Mouse (Mus musculus) layer of hippocampus, postnatal 10 days (tissue): ENCODE data around the gene Acvrl1. TPM values are rescaled to one million over a fixed set of nuclear protein-coding genes. Genes with fewer than 3 reads are reported as not detected.

ENCODE experiments used
- DNase-seq, 2 experiments: peaks; one replicate each; pipeline ENCODE4 v3.0.0; 2021; ENCODE audit warnings: low spot score in 2 of 2
- total RNA-seq, 2 experiments: library from RNA; stranded (reverse); gene quantifications; 2 replicates each; pipeline ENCODE4 v1.2.3; 2021

Acvrl1 gene
- total RNA-seq, 2 experiments from 2014 or later: 9.0 to 9.8 TPM

DNA sequence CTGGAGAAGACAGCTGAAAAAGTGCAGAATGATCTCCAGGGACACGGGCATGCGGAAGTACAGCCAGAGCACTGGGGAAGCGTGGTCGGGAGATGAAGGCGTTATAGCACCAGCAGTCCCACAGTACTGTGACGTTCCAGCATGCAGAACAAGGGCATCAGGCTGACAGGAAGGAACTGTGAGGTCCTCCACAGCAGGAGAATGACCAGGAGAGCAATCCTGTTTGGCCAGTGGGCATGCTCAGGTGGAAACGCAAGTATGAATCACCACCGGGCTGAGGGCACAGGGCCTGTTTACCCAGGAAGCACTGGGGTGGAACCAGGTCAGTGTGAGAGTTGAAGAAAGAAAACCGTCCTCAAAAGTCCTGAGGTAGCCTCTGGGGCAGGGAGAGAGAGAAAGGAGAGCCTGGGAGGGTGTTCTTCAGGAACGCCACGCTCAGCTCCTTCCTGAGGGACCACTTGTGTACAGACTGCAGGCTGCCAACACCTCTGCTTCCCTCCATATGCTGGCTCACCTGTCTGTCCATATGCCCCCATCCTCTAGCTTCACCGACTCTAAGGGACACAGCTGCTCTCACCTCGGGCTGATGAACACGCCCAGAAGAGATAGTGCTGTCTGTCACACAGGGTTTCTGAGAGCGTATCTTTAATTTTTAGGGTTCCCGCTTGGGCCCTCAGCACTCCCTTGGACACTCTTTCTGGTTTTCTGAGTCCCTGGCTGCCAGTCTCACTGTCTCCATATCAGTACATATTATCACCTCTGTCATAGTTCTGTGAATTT, 37.5 kb downstream of the Acvrl1 start:
- DNase-seq: no peak

DNA sequence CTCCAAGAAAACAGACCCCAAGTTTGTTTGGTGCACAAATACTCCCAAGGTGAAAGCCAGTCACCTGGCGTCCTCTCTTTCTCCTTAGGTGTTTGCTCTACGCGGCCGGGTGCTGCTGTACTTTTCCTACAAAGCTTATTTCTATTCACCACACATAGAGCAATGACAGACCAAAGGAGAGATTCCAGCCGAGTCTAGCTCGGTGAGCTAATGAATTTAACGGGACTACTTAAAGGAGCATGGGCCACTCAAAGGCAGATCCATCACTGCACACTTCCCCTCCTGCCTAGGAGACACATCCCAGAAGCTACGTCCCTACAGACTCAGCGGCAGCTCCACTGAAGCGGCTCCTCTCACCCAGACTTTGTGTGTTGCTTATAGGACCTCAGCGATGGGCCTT, 39.2 kb downstream of the Acvrl1 start:
- DNase-seq: no peak

DNA sequence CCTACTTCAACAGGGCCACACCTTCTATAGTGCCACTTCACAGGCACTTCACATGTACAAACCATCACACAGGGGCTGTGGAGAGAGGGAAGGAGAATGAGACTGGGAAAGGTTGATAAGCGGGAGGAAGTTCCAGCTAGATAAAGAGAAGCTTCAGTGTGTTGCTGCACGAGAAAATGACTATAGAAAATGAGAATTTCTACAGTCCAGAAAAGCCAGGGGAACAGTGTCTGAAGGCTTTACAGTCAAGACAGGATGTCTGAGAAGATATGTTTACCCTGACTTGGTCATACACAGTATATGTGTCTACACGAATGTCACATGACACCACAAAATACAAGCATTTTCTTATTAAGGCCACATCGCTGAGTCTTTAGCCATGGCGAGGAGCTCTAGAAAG, 41.6 kb downstream of the Acvrl1 start:
- no peak for DNase-seq

DNA sequence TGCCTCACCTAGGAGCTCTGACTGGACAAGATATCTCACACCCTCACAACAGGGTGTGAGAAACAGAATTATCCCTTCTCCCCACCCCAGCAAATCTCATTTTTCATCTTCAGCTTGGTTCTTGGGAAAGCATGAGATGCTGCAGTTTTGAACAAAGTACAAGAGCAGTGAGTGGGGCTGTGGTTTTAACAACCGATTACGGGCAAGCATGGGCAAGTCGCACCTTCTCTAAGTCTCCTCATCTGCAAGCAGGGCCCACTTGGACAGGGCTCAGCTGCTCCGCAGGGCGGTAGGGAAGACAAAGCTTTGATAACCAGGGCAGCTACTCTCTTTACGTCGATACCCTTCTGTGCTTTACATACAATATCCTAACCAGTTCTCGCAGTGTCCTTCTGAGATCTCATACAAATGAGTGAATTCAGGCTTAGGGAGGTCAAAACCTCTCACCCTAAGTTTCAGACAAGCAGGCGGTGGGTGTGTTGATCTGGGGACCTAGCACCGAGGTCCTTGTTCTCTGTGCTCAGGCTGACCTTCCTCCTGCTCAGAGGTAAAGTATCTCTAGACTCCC, 42.2 kb downstream of the Acvrl1 start:
- DNase-seq: no peak

DNA sequence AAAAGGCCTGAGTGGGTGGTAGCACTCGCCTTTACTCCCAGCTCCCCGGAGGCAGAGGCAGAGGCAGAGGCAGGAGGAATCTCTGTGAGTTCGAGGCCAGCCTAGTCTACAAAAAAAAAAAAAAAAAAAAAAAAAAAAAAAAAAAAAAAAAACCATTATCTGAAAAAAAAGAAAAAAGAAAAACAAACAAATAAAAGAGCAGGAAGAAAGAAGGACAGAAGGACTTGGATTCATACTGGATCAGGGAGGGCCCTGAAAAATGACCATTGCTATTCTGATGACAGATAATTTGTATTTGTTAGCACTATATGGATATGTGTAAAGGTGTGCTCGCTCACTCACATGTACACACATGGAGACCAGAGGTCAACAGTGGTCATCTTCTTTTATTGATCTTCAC, 43.0 kb downstream of the Acvrl1 start:
- DNase-seq: no peak

DNA sequence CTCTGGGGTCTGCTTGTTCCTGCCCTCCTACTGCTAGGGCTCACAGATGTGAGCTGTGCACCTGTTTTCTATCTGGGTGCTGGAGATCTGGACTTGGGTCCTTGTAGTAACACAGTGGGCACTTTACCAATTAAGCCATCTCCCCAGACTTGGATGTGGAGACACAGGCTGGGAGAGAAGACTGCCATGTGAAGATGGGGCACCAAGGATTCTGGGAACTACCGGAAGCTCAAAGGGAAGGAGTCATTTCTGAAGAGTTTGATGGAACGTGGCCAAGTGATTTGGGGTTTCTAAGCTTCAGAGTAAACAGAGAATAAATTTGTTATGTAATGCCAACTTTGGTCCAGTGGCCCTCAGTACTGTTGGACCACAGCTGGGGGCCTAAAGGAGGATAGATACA, 43.7 kb downstream of the Acvrl1 start:
- DNase-seq: no peak

DNA sequence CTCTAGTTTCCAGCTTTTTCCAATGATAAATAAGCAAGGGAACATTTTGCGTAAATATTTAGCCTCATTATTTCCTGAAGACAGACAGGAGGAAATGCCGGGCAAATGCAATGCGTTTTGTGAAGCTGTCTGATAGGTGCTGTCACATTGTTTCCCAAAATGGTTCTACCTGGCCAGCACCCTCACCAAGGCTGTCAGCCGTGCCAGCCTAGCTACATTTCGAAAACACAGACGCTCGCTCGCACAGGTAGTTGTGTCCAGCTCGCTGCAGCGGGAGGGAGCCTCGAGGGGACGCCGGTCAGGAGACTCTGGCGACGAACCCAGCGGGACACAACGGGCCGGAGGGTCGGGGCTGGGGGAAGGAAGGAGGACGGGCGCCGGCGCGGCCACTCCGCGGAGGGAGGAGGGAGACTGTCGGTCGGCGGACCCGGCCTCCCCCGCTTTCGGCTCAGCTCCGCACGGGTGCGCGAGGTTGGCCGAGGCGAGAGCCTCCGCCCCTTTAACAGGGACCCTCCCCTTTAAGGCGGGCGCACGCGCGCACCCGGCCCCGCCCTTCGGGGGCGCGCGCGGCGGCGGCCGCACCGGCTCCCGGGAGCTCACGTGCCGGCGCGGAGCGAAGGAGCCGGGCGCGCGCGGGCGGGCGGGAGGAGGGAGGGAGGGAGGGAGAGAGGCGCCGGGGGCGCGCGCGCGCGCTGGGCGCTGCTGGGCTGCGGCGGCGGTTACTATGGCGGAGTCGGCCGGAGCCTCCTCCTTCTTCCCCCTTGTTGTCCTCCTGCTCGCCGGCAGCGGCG, 45.3 kb downstream of the Acvrl1 start, which contains the start of gene Acvr1b:
Gene Acvr1b (plus strand): TSS at position 647 of the 791 bp plus-strand sequence.
- peak; percentile 83 to 91 for DNase-seq

DNA sequence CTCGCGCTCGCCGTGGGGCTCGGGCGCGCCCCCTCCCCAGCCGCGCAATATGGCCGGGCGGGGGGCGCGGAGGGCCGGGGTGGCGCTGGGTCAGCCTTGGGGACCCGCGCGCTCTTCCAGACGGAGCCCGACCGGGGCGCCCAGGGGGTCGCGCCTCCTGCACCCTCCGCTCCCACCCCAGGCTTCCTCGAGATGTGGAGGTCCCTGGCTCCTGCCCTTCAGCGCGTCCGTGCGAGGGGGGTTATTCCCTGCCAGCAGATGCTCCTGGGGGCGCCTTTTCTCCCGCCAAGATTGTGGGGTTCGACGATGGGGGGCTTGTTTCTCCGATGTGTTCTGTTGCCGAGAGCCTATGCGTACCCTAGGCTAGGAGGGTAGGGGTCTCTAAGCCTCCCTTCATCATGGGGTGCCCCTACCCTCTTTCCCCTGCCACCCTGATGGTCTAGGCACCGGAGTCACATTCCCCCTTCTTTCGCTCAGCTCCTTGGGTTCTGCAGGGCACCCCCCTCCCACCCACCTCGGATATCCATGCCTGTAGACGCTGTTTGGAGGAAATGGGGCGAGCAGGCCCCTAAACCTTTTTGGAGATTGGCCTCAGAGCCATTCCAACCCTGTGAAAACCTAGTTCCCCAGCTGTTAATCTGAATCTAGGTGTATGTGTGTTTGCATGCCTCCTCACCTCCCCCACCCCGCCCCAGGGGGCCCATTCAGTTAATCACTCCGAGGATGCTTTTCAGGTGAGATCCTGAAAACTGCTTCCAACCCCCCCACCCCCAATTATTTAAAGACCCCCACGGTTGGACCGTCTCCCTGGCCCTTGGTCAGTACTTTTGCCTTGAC, 46.2 kb downstream of the Acvrl1 start:
- peak in 1 of 2 experiments; percentile 48 for DNase-seq

DNA sequence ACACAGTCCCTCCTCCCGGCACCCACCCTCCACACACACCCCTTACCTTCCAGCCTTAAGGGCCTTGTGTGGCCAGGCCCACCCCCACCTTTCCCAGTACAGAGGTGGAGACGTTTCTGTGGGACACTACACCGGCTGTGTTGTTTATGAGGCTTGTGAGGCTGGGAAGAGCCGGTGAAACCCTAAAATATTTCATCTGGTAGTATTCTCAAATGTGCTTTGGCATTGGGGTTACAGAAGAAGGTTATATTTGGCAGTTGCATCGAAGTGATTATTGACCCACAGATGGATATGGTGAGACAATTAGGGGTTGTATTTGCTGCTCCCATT, 46.8 kb downstream of the Acvrl1 start:
- DNase-seq: no peak

DNA sequence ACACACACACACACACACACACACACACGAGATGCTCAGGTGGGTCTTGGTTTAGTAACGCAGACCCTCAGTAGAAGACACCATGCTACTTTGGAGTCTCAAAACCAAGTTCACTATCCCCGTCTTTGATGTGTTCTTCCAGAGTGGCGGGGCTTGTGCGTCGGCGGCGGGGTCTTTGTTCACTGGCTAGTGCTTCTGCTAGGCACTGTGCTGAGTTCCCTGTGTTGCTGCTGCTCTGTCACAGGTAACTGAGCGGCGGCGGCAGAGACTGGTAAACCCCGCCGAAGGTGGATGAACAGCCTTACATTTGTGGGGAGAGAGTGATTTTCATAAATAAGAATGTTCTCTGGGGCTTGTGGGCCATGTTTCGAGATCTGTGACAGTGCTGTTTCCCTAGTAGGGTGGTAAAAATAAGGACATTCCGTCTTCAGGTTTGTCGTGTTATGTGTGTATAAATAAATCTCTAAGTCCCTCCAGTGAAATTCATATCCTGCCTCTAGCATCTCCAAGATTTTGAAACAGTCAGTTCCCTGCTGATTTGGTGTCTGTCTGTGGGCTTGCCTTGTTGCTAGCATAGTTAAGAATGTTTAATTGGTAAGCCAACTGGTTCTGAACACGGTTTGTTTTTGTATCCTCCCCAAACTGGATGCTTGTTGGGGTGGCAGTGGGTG, 47.4 kb downstream of the Acvrl1 start:
- DNase-seq: no peak

DNA sequence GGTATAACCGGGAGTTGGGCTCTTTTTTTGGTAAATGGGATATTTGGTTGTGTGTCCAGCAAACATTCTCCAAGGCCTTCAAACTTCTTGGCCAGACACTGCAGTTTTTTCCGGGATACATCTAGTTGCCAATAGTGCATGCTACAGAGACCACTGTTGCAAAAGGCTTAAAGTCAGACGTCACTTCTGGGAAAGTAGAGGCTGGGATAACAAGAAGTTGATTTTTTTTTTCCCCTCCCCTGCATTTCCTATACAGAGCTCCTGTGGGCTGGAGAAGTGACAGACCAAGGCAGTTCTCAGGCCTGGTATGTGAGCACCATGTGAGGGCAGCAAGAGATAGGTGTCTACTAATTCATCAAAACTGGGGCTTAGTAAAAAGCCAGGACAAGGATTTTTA, 48.0 kb downstream of the Acvrl1 start:
- DNase-seq: no peak

DNA sequence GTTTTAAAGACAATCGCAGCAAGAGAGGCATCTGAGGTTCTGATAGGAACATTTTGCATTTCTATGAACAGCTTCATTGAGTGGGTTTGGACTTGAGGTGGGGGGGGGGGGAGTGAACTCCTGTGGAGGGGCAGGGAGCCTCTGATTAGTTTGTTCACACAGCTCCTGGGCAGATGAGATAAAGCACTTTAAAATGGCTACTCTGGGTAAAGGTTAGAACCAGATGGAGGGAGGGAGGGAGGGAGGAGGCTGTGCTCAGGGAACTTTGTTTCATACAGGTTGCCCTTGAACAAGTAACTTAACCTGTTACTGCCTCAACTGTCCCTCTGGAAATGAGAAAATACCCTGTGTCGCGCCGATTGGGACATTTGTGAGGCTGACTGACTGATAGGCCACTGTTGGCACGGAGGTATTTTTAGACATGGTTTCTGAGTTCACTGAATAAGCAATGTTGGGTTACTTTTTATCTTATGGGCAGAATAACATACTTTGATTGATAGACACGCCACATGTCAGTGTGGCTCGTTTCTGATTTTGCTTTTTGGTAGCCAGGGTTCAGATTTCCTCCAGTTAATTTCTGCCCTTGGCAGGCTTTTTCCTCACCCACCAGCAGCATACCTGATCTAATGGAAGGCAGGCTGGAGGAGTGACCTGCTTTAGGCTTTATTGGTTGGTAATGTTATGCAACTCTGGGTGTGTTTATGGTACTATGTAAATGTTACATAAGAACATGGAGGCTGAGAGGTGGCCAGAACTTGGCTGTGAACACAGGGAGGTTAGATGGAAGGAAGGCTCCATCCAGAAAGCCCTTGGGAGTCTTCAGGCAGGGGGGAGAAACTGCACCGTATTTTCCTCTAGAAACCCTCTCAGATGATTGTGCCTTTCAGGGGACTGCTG, 48.7 kb downstream of the Acvrl1 start:
- no peak for DNase-seq

DNA sequence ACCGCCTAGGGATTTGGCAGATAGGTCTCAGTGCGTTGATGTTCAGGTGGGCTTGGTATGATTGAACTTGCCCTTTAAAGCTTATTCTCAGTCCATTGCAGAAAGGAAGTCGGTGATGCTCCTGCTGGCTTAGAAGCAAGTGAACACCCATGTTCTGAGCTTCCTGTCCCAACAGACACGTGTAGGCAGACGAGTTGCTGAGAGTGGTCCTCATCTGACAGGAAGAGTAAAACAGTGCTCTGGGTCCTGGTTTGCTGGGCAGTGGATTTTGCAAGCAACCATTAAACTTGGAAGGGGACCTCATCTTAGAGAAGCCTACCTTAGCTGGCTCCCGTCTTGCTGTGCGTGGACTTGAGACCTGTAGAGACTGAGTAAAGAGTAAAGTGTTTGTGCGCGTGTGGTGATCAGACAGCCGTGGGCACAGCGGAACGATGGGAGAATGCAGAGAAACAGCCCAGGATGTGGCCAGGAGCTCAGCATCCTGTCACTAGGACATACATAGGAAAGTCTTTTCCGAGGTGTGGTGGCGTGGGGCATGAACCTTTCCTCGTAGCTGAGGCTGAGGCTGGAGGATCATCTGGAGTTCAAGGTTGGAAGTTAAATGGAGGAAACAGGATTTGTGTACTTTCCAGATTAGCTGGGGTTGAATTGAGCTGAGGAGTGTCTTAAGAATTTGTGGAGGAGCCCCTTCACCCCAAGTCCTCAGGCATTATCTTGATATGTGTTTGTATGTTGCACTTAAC, 52.2 kb downstream of the Acvrl1 start:
- no peak for DNase-seq

DNA sequence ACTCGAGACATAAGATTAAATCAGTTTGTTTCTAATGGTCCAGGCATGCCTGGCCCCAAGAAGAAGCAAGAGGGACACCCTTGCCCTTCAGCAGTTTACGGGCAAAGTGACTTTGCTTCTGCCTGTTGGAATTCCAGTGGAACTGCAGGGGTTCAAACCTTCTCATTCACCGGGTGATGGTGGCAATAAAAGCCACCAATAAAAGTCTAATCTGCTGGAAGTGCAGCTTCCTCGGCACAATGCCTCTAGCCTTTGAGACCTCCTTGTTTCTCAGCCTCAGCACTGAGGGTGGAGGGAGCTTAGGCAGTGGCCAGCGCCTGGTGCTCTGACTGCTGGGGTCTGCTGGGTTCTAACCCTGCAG, 52.8 kb downstream of the Acvrl1 start:
- DNase-seq: no peak

DNA sequence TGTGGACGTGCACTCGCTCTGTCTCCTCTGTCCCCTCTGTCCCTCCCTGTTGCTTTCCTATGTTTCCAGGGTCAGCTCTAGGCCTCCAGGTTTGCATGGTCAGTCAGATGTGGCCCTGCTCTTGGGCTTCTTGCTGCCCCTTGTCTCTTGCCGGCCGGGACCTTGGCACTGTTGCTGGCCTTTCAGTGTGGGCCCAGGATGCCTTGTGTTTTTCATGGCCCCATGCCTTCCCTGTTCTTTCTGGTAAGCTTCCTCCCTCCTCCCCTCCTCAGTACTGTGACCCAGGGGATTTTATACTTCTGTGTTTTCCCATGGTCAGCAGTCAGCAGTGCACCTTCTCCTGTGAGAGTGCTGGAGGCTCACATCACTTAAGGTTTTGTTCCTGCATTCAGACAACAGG, 53.2 kb downstream of the Acvrl1 start:
- DNase-seq: no peak

DNA sequence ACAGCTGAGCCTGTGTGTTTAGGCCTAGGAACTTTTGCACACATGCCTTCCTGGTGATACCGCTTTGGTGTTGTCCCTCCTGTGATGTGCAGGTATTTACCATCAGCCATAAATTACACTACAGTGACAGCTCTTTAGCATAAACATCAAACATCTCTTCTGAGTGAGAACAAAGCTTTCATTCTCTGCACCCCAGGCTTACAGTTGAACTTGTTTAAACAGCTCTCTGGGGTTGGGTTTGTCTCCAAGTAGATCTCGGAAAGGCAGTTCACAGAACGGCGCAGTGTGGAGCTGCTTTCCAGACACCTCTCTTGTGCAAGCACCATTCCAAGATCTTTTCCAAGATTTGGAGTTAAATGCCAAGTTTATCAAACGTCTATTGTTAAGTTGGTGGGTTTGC, 54.4 kb downstream of the Acvrl1 start:
- no peak for DNase-seq

DNA sequence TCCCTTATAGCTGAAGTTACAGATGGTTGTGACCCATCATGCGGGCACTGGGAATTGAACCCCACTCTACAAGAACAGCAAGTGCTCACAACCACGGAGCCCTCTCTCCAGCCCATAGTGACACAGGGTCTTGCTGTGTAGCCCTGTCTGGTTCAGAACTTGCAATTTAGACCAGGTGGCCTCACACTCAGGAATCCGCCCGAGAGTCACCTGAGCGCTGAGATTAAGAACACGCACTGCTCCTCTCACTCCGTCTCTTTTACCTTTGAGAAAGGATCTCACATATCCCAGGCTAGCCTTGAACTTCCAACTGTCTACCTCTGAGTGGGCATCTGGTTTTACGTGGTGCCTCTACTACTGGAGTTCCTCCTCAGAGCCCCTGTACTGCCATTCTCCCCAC, 56.0 kb downstream of the Acvrl1 start:
- DNase-seq: no peak

DNA sequence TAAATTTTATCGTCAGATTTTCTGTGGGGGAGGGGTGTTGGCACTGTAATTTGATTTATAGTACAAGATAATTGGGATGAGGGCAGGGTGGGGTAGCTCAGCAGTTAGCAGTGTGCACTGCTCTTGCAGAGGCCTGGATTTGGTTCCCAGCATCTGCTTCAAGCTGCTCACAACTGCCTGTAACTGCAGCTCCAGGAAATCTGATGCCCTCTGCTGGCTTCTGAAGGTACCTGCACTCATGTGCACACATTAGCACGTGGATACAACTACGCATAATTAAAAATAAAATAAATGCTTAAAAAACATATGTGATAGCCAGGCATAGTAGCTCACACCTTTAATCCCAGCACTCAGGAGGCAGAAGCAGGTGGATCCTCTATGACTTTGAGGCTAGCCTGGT, 57.2 kb downstream of the Acvrl1 start:
- DNase-seq: no peak

DNA sequence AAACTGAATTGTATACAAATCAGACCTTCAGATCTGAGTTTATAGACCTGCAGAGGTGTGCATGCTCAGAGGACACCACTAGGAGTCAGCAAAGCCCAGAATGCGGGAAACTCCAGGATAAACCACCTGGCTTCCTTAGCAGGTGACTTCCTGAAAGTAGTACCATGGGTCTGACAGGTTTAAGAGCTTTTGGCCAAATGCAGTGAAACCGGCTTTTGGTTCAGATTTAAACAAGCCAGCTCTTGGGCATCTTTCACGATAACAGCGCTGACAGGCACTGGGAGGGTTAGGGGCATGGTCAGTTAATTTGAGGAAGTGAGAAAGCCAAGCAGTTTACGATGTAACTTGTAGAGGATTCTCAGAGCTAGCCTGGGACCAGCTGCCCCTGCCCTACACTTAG, 59.6 kb downstream of the Acvrl1 start:
- no peak for DNase-seq
